Comparison of ENCODE assay signal across 20 mouse cellular contexts in genomic region chr14:6304743-6305142, GRCm38 (mm10). TPM values are rescaled to one million over a fixed set of nuclear protein-coding genes. Genes with fewer than 3 reads are reported as not detected.
"Had no signal": no experiment of that assay in that cellular context is flagged by ENCODE, and none has a peak within 500 bp of the region (broad histone marks: within the 10 kb centered on the region; RNA-seq: fewer than 3 reads in every experiment).

Gene Gm21103, minus strand, starts transcription at chr14:6304843.

RNA-seq across cellular contexts. Expression of gene Gm21103, which starts in this region (rescaled TPM):
- polyA plus RNA-seq: heart, embryonic 10.5 days; heart, postnatal 0 days; hindbrain, embryonic 10.5 days; hindbrain, embryonic 11.5 days; hindbrain, embryonic 12.5 days; hindbrain, embryonic 13.5 days; hindbrain, embryonic 14.5 days; hindbrain, embryonic 15.5 days; hindbrain, embryonic 16.5 days; inflammation-experienced regulatory T-cells, adult 6 months; intestine, embryonic 14.5 days; intestine, embryonic 15.5 days; intestine, embryonic 16.5 days; intestine, postnatal 0 days; kidney, adult 2 months; kidney, embryonic 14.5 days; kidney, embryonic 15.5 days; kidney, embryonic 16.5 days; kidney, postnatal 0 days; large intestine, adult 2 months had no signal
